Mouse (Mus musculus) midbrain, embryonic 16.5 days (tissue): Measurements from ENCODE around the gene Safb. TPM values are rescaled to one million over a fixed set of nuclear protein-coding genes. Genes with fewer than 3 reads are reported as not detected.

ENCODE experiments used
- ATAC-seq: fragments of 200-750 bp; cut with Nextera tagmentation; 2 replicates; pipeline ENCODE4 v1.8.0; 2017; ENCODE audit warnings: moderate TSS enrichment
- H3K27ac ChIP-seq: fragments of 300-500 bp; sonication (generic); 2 replicates; pipeline ENCODE4 v1.5.1; 2014; ENCODE audit warnings: mild to moderate bottlenecking, low read length, mixed read lengths
- H3K27me3 ChIP-seq: fragments of 300-500 bp; sonication (generic); 2 replicates; pipeline ENCODE4 v1.6.1; 2014; ENCODE audit warnings: low read depth, low read length, mixed read lengths; ENCODE audit not compliant: control insufficient read depth, insufficient read depth
- H3K36me3 ChIP-seq: fragments of 300-500 bp; sonication (generic); 2 replicates; pipeline ENCODE4 v1.6.1; 2014; ENCODE audit warnings: mild to moderate bottlenecking, low read length, moderate library complexity, mixed read lengths; ENCODE audit not compliant: control insufficient read depth, insufficient read depth
- H3K4me1 ChIP-seq: fragments of 300-500 bp; sonication (generic); 2 replicates; pipeline ENCODE4 v1.6.1; 2014; ENCODE audit warnings: mild to moderate bottlenecking, low read length, mixed read lengths; ENCODE audit not compliant: control insufficient read depth, insufficient read depth
- H3K4me2 ChIP-seq: fragments of 300-500 bp; sonication (generic); 2 replicates; pipeline ENCODE4 v1.6.1; 2014; ENCODE audit warnings: mild to moderate bottlenecking, low read length, mixed read lengths
- H3K4me3 ChIP-seq: fragments of 300-500 bp; sonication (generic); 2 replicates; pipeline ENCODE4 v1.5.1; 2014; ENCODE audit warnings: low read depth, mild to moderate bottlenecking, low read length, moderate library complexity, mixed read lengths
- H3K9ac ChIP-seq: fragments of 300-500 bp; sonication (generic); 2 replicates; pipeline ENCODE4 v1.6.1; 2014; ENCODE audit warnings: low read depth, low read length, mixed read lengths
- H3K9me3 ChIP-seq: fragments of 300-500 bp; sonication (generic); replicated peaks from 2 replicates; pipeline ENCODE4 v1.6.1; 2014; ENCODE audit warnings: mild to moderate bottlenecking, low read length, mixed read lengths; ENCODE audit not compliant: control insufficient read depth, poor library complexity, severe bottlenecking
- WGBS: fragments of 180-500 bp; shearing (Covaris S2); extraction: QIAGEN DNeasy Blood & Tissue Kit; methylation state at CpG from one replicate; pipeline ENCODE4 v1.1.7; 2014; 5-methylcytosine and 5-hydroxymethylcytosine counted together
- polyA plus RNA-seq: library from polyadenylated mRNA; unstranded; fragments of >200 nt; fragmentation: Nextera tagmentation; extraction: Ambion mirVana; gene quantifications from 2 replicates; pipeline ENCODE4 v1.2.1, GENCODE M21; 2015

The Safb gene
- polyA plus RNA-seq, 1 experiment from 2014 or later: 121 TPM

GRCm38 (mm10) chr17:56643237-56643636 is 58.6 kb downstream of the Safb start:
- ATAC-seq: no peak
- Histone ChIP-seq H3K9me3 (no peaks in the 10 kb centered on the region), H3K36me3 (no peaks in the 10 kb centered on the region), H3K4me2 (no peak overlapping the region), H3K27me3 (no peaks in the 10 kb centered on the region), H3K4me1 (no peaks in the 10 kb centered on the region), H3K9ac (no peak overlapping the region), H3K27ac (no peak overlapping the region), H3K4me3 (no peak overlapping the region)
- 85% methylated on average over 4 of the region's 4 CpGs for WGBS

GRCm38 (mm10) chr17:56647546-56647945 is 62.9 kb downstream of the Safb start:
- H3K4me3 ChIP-seq: no peak overlapping the region
- WGBS: 76% methylated on average over 11 of the region's 13 CpGs
- H3K27me3 ChIP-seq: no peaks in the 10 kb centered on the region
- H3K9me3 ChIP-seq: no peaks in the 10 kb centered on the region
- no peak overlapping the region for H3K27ac ChIP-seq
- H3K9ac ChIP-seq: no peak overlapping the region
- H3K36me3 ChIP-seq: no peaks in the 10 kb centered on the region
- no peak for ATAC-seq
- no peaks in the 10 kb centered on the region for H3K4me1 ChIP-seq
- H3K4me2 ChIP-seq: no peak overlapping the region

GRCm38 (mm10) chr17:56651801-56652200 is 67.2 kb downstream of the Safb start:
- 42% methylated on average over 10 of the region's 10 CpGs for WGBS
- H3K4me3 ChIP-seq: no peak overlapping the region
- no peak overlapping the region for H3K4me2 ChIP-seq
- H3K9me3 ChIP-seq: no peaks in the 10 kb centered on the region
- H3K27ac ChIP-seq: no peak overlapping the region
- no peak overlapping the region for H3K9ac ChIP-seq
- H3K27me3 ChIP-seq: no peaks in the 10 kb centered on the region
- ATAC-seq: no peak
- no peaks in the 10 kb centered on the region for H3K36me3 ChIP-seq
- H3K4me1 ChIP-seq: no peaks in the 10 kb centered on the region

- H3K4me3 ChIP-seq: no peak overlapping the region
- H3K27me3 ChIP-seq: no peaks in the 10 kb centered on the region
- no peaks in the 10 kb centered on the region for H3K9me3 ChIP-seq
- ATAC-seq: no peak
- no peaks in the 10 kb centered on the region for H3K36me3 ChIP-seq
- H3K4me1 ChIP-seq: no peaks in the 10 kb centered on the region
- no peak overlapping the region for H3K27ac ChIP-seq
- WGBS: 68% methylated on average over 2 of the region's 2 CpGs
- H3K4me2 ChIP-seq: no peak overlapping the region
- H3K9ac ChIP-seq: no peak overlapping the region
Measured at GRCm38 (mm10) chr17:56654771-56655170, 70.1 kb downstream of the Safb start.

DNA sequence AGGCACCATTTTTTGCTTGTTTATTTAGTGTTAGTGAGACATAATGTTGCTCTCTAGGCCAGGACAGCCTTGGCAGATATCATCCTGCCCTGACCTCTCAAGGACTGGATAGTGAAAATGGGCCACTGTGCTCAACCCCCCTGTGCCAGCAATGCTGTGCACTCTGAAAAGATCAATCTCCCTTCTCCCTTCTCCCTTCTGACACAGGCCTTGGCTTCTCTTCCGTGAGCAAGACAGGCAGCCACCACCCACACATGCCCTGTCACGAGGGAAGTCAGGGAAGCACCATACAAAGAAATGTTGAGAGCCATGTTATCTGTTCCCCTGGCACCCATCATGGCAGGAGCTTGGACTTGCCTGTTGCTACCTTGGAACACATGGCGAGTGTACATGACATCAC is 70.7 kb downstream of the Safb start:
- no peak overlapping the region for H3K4me3 ChIP-seq
- no peak overlapping the region for H3K27ac ChIP-seq
- no peaks in the 10 kb centered on the region for H3K4me1 ChIP-seq
- no peak overlapping the region for H3K4me2 ChIP-seq
- H3K27me3 ChIP-seq: no peaks in the 10 kb centered on the region
- ATAC-seq: no peak
- H3K36me3 ChIP-seq: no peaks in the 10 kb centered on the region
- WGBS: 84% methylated on average over 3 of the region's 3 CpGs
- H3K9me3 ChIP-seq: no peaks in the 10 kb centered on the region
- H3K9ac ChIP-seq: no peak overlapping the region

Other genes with a start within 250 kb of the Safb start
- 293 and 299 TPM in 2 replicates for gene Ptprs, start 108.3 kb upstream of the Safb start, polyA plus RNA-seq
- gene Znrf4, start 72.4 kb upstream of the Safb start, polyA plus RNA-seq: not detected in 2 replicates
- 0.95 and 1.3 TPM in 2 replicates for gene Gm20219, start 30.4 kb upstream of the Safb start, polyA plus RNA-seq
- 63.2 and 70.6 TPM in 2 replicates for gene Safb2, start 240 bp upstream of the Safb start, polyA plus RNA-seq
- gene 2410015M20Rik, start 24.9 kb downstream of the Safb start, polyA plus RNA-seq: 171 and 182 TPM in 2 replicates
- 789 and 838 TPM in 2 replicates for gene Rpl36, start 28.6 kb downstream of the Safb start, polyA plus RNA-seq
- 42.8 and 43.0 TPM in 2 replicates for gene Lonp1, start 42.1 kb downstream of the Safb start, polyA plus RNA-seq
- 1.8 and 2.1 TPM in 2 replicates for gene Catsperd, start 43.3 kb downstream of the Safb start, polyA plus RNA-seq
- gene Ranbp3, start 88.5 kb downstream of the Safb start, polyA plus RNA-seq: 107 and 112 TPM in 2 replicates
- 492 and 497 TPM in 2 replicates for gene Ndufa11, start 132.9 kb downstream of the Safb start, polyA plus RNA-seq
- 15.6 and 16.1 TPM in 2 replicates for gene Vmac, start 133.2 kb downstream of the Safb start, polyA plus RNA-seq
- 2.5 and 4.0 TPM in 2 replicates for gene Nrtn, start 172.7 kb downstream of the Safb start, polyA plus RNA-seq
- gene Dus3l, start 179.9 kb downstream of the Safb start, polyA plus RNA-seq: 96.8 and 106 TPM in 2 replicates
- gene Prr22, start 185.4 kb downstream of the Safb start, polyA plus RNA-seq: 0.97 and 1.1 TPM in 2 replicates
- gene Rfx2, start 246.2 kb downstream of the Safb start, polyA plus RNA-seq: 3.9 and 4.8 TPM in 2 replicates